Mouse (Mus musculus) urinary bladder, postnatal 14 days (tissue): ENCODE results near the gene Rara.
"Not testable (repeated sequence)": the region's sequence is repeated elsewhere in the genome, so short reads cannot be mapped to it uniquely, and the experiment has no call there.

Experiments
- DNase-seq: peaks from one replicate; pipeline ENCODE4 v3.0.0; 2021; ENCODE audit warnings: low spot score

Gene Rara

DNA sequence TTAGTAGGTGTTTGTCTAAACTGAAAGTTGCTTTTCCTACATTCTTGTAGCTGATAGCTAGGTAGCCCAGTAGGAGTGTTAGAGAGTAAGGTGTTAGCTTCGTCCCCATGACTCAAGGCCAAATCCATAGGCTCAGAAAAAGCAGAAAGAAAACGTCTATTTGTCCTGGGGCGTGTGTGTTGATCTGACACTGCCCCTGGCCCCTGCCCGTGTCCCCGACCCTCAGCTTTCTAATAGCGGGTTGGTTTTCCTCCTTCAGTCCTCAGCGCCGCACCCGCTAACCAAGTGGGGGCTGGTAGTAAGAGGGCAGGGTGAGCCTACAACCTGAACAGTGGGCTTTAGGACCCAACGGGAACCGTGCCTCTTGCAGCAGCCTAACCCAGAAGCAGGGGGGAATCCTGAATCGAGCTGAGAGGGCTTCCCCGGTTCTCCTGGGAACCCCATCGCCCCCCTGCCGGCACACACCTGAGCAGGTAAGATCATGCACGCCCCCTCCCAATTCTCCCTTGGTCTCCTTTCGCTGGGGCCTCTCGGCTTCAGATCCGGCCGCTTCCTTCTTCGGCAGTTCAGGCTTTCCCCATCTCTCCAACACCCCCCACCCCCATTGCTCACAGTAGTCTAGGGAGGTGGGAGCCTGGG, at the start of gene Rara:
Rara (plus strand) TSS at position 381 of the 639 bp plus-strand sequence.
- DNase-seq: no peak

DNA sequence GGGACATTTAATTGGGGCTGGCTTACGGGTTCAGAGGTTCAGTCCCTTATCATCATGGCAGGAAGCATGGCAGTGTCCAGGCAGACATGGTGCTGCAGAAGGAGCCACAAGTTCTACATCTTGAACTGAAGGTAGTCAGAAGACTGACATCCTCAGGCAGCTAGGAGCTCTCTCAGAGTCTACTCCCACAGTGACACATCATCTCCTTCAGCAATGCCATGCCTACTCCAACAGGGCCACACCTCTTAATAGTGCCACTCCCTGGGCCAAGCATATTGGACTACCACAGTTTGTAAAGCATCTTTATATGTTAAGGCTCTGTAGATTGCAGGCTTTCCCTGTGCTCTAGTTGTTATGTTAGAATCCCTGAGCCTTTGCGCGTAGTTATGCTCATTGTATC, 39.9 kb upstream of the Rara start:
- no peak for DNase-seq

- no peak for DNase-seq
Measured at GRCm38 (mm10) chr11:98889077-98889476, 38.5 kb upstream of the Rara start.

- DNase-seq: no peak
Measured at GRCm38 (mm10) chr11:98889977-98890376, 37.6 kb upstream of the Rara start.

- DNase-seq: no peak
Measured at GRCm38 (mm10) chr11:98892426-98892825, 35.2 kb upstream of the Rara start.

GRCm38 (mm10) chr11:98900529-98901125, 27.0 kb upstream of the Rara start:
- no peak for DNase-seq

- DNase-seq: no peak
Measured at GRCm38 (mm10) chr11:98902621-98903245, 24.9 kb upstream of the Rara start.

GRCm38 (mm10) chr11:98904577-98904976, 23.0 kb upstream of the Rara start:
- DNase-seq: no peak

DNA sequence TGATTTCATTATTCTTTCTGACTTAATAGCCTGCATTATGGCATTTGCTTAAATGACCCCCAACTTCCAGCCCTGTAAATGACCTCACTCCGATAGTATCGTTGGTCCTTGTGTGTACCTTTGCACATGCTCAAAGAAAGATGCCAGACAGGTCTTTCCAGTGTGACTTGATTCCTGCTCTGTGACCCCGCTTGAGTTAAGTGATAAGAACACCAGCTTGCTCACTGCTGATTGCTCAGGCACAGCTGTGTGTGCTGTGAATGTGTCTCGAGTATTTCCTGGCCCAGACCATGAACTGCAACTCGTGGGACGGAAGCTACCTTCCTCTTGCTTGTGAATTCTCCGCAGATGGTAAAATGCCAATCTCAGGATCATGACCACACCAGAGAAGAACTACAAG, 22.6 kb upstream of the Rara start:
- peak; percentile 83 for DNase-seq

DNA sequence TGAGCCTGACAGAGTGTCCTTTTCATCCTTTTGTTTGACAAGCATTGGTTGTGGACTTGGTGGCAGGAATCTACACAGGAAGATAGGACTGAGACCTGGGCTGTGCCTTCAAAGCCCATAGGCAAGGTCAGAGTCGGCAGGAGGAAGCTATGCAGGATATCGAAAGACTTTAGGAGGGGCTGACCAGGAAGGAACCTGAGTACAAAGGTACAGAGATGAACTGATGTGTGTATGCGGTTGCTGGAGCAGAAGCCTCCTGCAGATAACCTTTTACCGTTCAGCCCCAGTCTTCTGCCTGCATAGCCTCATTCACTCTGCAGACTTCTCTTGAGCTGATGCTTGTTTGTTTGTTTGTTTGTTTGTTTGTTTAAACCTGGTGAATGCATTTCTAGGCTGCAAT, 22.0 kb upstream of the Rara start:
- no peak for DNase-seq

GRCm38 (mm10) chr11:98907063-98907436, 20.6 kb upstream of the Rara start:
- DNase-seq: no peak

- DNase-seq: peak; percentile 97
Measured at GRCm38 (mm10) chr11:98907437-98908173, 20.0 kb upstream of the Rara start, which contains the start of gene Cdc6. Cdc6 (plus strand) TSS chr11:98907801.

DNA sequence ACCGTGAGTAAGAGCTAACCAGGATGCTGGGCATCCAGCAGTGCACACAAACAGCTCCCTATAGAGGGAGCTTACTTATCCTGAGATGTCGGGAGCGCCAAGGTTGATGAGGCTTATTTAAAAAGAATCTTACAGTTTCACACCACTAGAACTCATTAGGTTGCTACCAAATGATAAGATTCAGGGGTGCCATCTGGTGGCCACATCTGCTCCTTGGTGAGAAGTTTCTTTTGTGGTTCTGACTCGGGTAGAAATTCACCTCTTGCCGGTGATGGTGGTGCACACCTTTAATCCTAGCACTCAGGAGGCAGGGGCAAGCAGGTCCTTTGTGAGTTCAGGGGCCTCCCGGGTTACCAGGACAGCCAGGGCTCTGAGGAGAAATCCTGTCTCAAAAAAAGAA, 18.0 kb upstream of the Rara start:
- peak; percentile 81 for DNase-seq

- DNase-seq: no peak
Measured at GRCm38 (mm10) chr11:98910415-98910814, 17.2 kb upstream of the Rara start.

GRCm38 (mm10) chr11:98911498-98911897, 16.1 kb upstream of the Rara start:
- no peak for DNase-seq

- no peak for DNase-seq
Measured at GRCm38 (mm10) chr11:98914196-98914595, 13.4 kb upstream of the Rara start.

DNA sequence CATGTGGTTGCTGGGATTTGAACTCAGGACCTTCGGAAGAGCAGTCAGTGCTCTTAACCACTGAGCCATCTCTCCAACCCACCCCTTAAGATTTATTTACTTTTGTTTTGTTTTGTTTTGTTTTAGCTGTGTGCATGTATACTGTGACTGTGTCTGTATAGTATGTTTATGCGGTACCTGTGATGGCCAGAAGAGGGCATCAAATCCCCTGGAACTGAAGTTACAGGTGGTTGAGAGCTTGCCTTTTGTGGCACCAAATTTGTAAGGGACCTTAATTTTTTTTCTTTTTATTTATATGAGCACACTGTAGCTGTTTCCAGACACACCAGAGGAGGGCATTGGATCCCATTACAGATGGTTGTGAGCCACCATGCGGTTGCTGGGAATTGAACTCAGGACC, 11.2 kb upstream of the Rara start:
- DNase-seq: not testable (repeated sequence)

- DNase-seq: no peak
Measured at GRCm38 (mm10) chr11:98917428-98918005, 10.1 kb upstream of the Rara start.

- peak; percentile 62 for DNase-seq
Measured at GRCm38 (mm10) chr11:98918231-98918630, 9.4 kb upstream of the Rara start.

- no peak for DNase-seq
Measured at GRCm38 (mm10) chr11:98919009-98919408, 8.6 kb upstream of the Rara start.

- DNase-seq: peak; percentile 60
Measured at GRCm38 (mm10) chr11:98921813-98922212, 5.8 kb upstream of the Rara start.

GRCm38 (mm10) chr11:98922307-98922706, 5.3 kb upstream of the Rara start:
- peak; percentile 65 for DNase-seq
